Mouse (Mus musculus) MEL (cell line): ENCODE data around the gene Aip. TPM values are rescaled to one million over a fixed set of nuclear protein-coding genes. Genes with fewer than 3 reads are reported as not detected.

Source experiments
- DNase-seq: peaks from one replicate; pipeline ENCODE4 v3.0.0; 2011; ENCODE audit warnings: low read depth, low spot score
- H3K27ac ChIP-seq: 2 replicates; pipeline ENCODE4 v1.5.1; 2012; ENCODE audit warnings: low read depth, mild to moderate bottlenecking, control low read depth, low read length, moderate library complexity; ENCODE audit not compliant: control insufficient read depth
- H3K27me3 ChIP-seq, 2 experiments: fragments of 150-350 bp in 1 of 2; sonication (generic) in 1 of 2; 2 replicates each; pipeline ENCODE4 v1.6.1; 2012; ENCODE audit warnings: low read length in 2 of 2, mild to moderate bottlenecking in 2 of 2, improper control_type of control experiment in 1 of 2, moderate library complexity in 1 of 2; ENCODE audit not compliant: insufficient read depth in 2 of 2, control insufficient read depth in 1 of 2
- H3K36me3 ChIP-seq, 2 experiments: 2 replicates each; pipeline ENCODE4 v1.6.1; 2012 to 2014; ENCODE audit warnings: low read length in 2 of 2, improper control_type of control experiment in 1 of 2, inconsistent platforms in 1 of 2, mild to moderate bottlenecking in 1 of 2; ENCODE audit not compliant: insufficient read depth in 2 of 2, control insufficient read depth in 1 of 2
- H3K4me1 ChIP-seq, 2 experiments: fragments of 150-350 bp in 1 of 2; sonication (generic) in 1 of 2; 2 replicates each; pipeline ENCODE4 v1.6.1; 2012; ENCODE audit warnings: low read length in 2 of 2, improper control_type of control experiment in 1 of 2, mild to moderate bottlenecking in 1 of 2; ENCODE audit not compliant: insufficient read depth in 2 of 2, control insufficient read depth in 1 of 2
- H3K4me3 ChIP-seq, 2 experiments: fragments of 150-350 bp in 1 of 2; sonication (generic) in 1 of 2; 2 replicates each; pipeline ENCODE4 v1.5.1; 2012; ENCODE audit warnings: low read depth in 2 of 2, low read length in 2 of 2, mild to moderate bottlenecking in 2 of 2, moderate library complexity in 2 of 2, control low read depth in 1 of 2, improper control_type of control experiment in 1 of 2; ENCODE audit not compliant: control insufficient read depth in 1 of 2, insufficient read depth in 1 of 2
- H3K79me2 ChIP-seq: 2 replicates; pipeline ENCODE4 v1.6.1; 2012; ENCODE audit warnings: mild to moderate bottlenecking, low read length, moderate library complexity; ENCODE audit not compliant: control insufficient read depth, poor library complexity, insufficient read depth
- H3K9ac ChIP-seq: 2 replicates; pipeline ENCODE4 v1.6.1; 2012; ENCODE audit warnings: low read depth, mild to moderate bottlenecking, control low read depth, low read length, moderate library complexity; ENCODE audit not compliant: control insufficient read depth, poor library complexity, severe bottlenecking
- H3K9me3 ChIP-seq: fragments of 150-350 bp; sonication (generic); replicated peaks from 2 replicates; pipeline ENCODE4 v1.6.1; 2012; ENCODE audit warnings: mild to moderate bottlenecking, low read length, improper control_type of control experiment, moderate library complexity; ENCODE audit not compliant: insufficient read depth
- BHLHE40 ChIP-seq: IDR thresholded peaks from 2 replicates; pipeline ENCODE4 v1.6.1; 2012; ENCODE audit warnings: low read depth, mild to moderate bottlenecking, inconsistent platforms, low read length, improper control_type of control experiment, borderline replicate concordance
- CHD2 ChIP-seq: IDR thresholded peaks from 2 replicates; pipeline ENCODE4 v1.6.1; 2011; ENCODE audit warnings: low read length, improper control_type of control experiment
- CTCF ChIP-seq, 3 experiments: IDR thresholded peaks in 2 of 3; conservative IDR thresholded peaks in 1 of 3; 2 replicates each; pipeline ENCODE4 v1.5.1; 2011 to 2012; ENCODE audit warnings: low read length in 3 of 3, low read depth in 2 of 3, mild to moderate bottlenecking in 2 of 3, improper control_type of control experiment in 1 of 3, inconsistent platforms in 1 of 3, mixed read lengths in 1 of 3, moderate library complexity in 1 of 3; ENCODE audit not compliant: control insufficient read depth in 1 of 3, insufficient read depth in 1 of 3, poor library complexity in 1 of 3, severe bottlenecking in 1 of 3
- E2F4 ChIP-seq: IDR thresholded peaks from 2 replicates; pipeline ENCODE4 v1.6.1; 2011; ENCODE audit warnings: low read depth, low read length, improper control_type of control experiment, borderline replicate concordance
- ETS1 ChIP-seq: IDR thresholded peaks from 2 replicates; pipeline ENCODE4 v1.6.1; 2012; ENCODE audit warnings: low read depth, mild to moderate bottlenecking, inconsistent platforms, low read length, improper control_type of control experiment, moderate library complexity
- GATA1 ChIP-seq: IDR thresholded peaks from 2 replicates; pipeline ENCODE4 v1.6.1; 2011; ENCODE audit warnings: low read depth, low read length, improper control_type of control experiment
- HCFC1 ChIP-seq: IDR thresholded peaks from 2 replicates; pipeline ENCODE4 v1.6.1; 2012; ENCODE audit warnings: low read depth, mild to moderate bottlenecking, inconsistent platforms, low read length, improper control_type of control experiment, moderate library complexity
- KAT2A ChIP-seq: conservative IDR thresholded peaks from 2 replicates; pipeline ENCODE4 v1.6.1; 2012; ENCODE audit warnings: low read depth, low read length, improper control_type of control experiment, inconsistent platforms
- MAFK ChIP-seq: IDR thresholded peaks from 2 replicates; pipeline ENCODE4 v1.6.1; 2011; ENCODE audit warnings: low read depth, mild to moderate bottlenecking, low read length, improper control_type of control experiment, borderline replicate concordance
- MAX ChIP-seq: IDR thresholded peaks from 2 replicates; pipeline ENCODE4 v1.6.1; 2011; ENCODE audit warnings: low read length, improper control_type of control experiment
- NRF1 ChIP-seq: IDR thresholded peaks from 2 replicates; pipeline ENCODE4 v1.6.1; 2014; ENCODE audit warnings: low read depth, mild to moderate bottlenecking, inconsistent platforms, low read length, improper control_type of control experiment, moderate library complexity; ENCODE audit not compliant: poor library complexity, insufficient read depth, severe bottlenecking
- POLR2AphosphoS2 ChIP-seq: IDR thresholded peaks from 2 replicates; pipeline ENCODE4 v1.6.1; 2011; ENCODE audit warnings: low read length, improper control_type of control experiment
- RAD21 ChIP-seq: IDR thresholded peaks from 2 replicates; pipeline ENCODE4 v1.6.1; 2011; ENCODE audit warnings: mild to moderate bottlenecking, low read depth, low read length, improper control_type of control experiment
- RCOR1 ChIP-seq: IDR thresholded peaks from 2 replicates; pipeline ENCODE4 v1.6.1; 2012; ENCODE audit warnings: low read depth, mild to moderate bottlenecking, inconsistent platforms, low read length, improper control_type of control experiment
- ZKSCAN1 ChIP-seq: IDR thresholded peaks from 2 replicates; pipeline ENCODE4 v1.6.1; 2012; ENCODE audit warnings: low read depth, mild to moderate bottlenecking, inconsistent platforms, low read length, improper control_type of control experiment, moderate library complexity
- polyA plus RNA-seq, 2 experiments: library from polyadenylated mRNA; stranded (reverse) in 1 of 2; unstranded in 1 of 2; fragments of >175 nt in 1 of 2; fragments of >200 nt in 1 of 2; gene quantifications; 2 replicates each; pipeline versions ENCODE4 v1.2.1 to v1.2.4; 2012; ENCODE audit warnings: low replicate concordance in 2 of 2, low read depth in 1 of 2; ENCODE audit not compliant: insufficient read length in 2 of 2, insufficient read depth in 1 of 2, missing spikeins in 1 of 2
- total RNA-seq: library from RNA; depleted of rRNA; stranded (reverse); fragments of 300-350 nt; gene quantifications from 2 replicates; pipeline ENCODE4 v1.2.3, GENCODE M21; 2012

The Aip gene
- total and polyA plus RNA-seq, 3 experiments: 37.8 to 101 TPM; not detected in 1

DNA sequence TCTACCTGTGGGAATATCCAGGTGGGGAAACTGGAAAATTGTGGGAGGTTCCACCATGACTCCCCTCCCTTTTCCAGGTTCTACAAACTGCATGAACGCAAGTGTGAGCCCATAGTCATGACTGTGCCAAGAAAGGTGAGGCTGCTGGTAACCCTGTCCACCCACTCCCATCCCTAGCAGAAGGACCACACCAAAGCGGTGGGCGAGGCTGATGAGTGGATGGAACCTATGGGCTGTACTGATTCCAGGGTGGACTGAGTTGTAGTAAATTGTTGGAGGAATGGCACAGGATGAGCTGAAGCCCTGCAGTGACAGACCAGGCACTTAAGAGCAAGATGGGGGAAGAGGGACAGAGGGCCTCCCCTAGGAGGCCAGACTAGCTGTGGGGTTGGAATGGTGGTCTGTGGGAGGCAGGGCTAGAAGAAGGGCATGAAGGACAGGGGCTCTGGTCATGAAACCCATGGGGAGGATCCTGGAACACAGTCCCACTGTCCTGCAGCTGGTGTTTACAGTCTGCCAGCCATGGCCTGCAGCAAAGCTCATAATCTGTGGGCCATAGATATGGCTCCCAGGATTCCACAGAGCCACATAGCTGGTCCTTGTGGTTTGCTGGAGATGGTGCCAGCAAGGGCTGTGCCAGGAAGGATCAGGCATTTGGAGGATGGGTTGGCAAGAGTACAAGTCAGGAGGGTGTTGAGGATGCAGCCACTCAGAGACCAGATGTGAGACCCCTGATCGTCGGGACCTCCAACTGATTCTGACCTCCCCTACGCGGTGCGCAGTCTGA is 27.0 kb upstream of the Aip start:
- Histone ChIP-seq H3K36me3 (peaks cover 1 to 5% of the 10 kb centered on the region in 2 experiments; a peak in 2 of 4 replicates), H3K4me1 (peaks cover 9 to 22% of the 10 kb centered on the region in 2 experiments; a peak in 3 of 4 replicates), H3K27ac (no peak overlapping the region), H3K27me3 (no peaks in the 10 kb centered on the region), H3K79me2 (peaks cover 15% of the 10 kb centered on the region), H3K9me3 (no peaks in the 10 kb centered on the region), H3K9ac (no peak overlapping the region), H3K4me3 (no peak overlapping the region)
- no peak for TF ChIP-seq GATA1
- 0 out of 2 replicates have a peak, but pooled peaks have one; percentile 22 for TF ChIP-seq POLR2AphosphoS2
- no peak for TF ChIP-seq KAT2A
- TF ChIP-seq RAD21: no peak
- no peak for DNase-seq

DNA sequence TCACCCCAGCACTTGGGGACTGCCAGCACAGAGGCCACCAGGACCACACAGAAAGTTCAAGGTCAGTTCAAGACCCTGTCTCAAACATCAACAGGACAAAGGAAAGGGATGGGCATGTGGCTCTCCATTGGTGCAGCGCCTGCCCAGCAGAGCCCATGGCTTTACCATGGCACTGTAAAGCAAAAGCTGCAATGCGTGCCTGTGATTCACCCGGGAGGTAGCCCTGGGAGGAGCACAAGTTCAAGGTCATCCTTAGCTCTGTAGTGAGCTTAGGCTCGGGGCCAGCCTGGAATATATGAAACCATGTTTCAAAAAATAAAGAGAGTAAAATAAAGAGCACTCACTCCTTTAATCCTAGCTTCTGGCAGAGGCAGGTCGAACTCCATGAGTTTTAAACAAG is 26.2 kb upstream of the Aip start:
- no peak overlapping the region for H3K4me3 ChIP-seq
- H3K27me3 ChIP-seq: no peaks in the 10 kb centered on the region
- H3K79me2 ChIP-seq: peaks cover 15% of the 10 kb centered on the region
- no peak overlapping the region for H3K27ac ChIP-seq
- peaks cover 1 to 5% of the 10 kb centered on the region in 2 experiments; a peak in 2 of 4 replicates for H3K36me3 ChIP-seq
- no peak for TF ChIP-seq ETS1
- TF ChIP-seq CHD2: no peak
- TF ChIP-seq CTCF (IDR thresholded peaks at IDR 0.05 in 2 of 3, conservative IDR thresholded peaks at IDR 0.05 in 1 of 3; ENCODE audit: control insufficient read depth in 1 of 3, insufficient read depth in 1 of 3, low read depth in 2 of 3, low read length in 3 of 3, poor library complexity in 1 of 3, severe bottlenecking in 1 of 3): no peak
- no peak for TF ChIP-seq RCOR1
- no peak for TF ChIP-seq MAFK
- no peak for TF ChIP-seq HCFC1
- TF ChIP-seq ZKSCAN1: no peak
- no peak for TF ChIP-seq NRF1
- TF ChIP-seq MAX: no peak
- no peak for TF ChIP-seq E2F4
- no peak for TF ChIP-seq BHLHE40
- TF ChIP-seq GATA1: no peak
- TF ChIP-seq, all 39 proteins: peak for 0
- Histone ChIP-seq H3K9me3 (no peaks in the 10 kb centered on the region), H3K4me1 (peaks cover 9 to 22% of the 10 kb centered on the region in 2 experiments; a peak in 3 of 4 replicates), H3K9ac (no peak overlapping the region)
- no peak for DNase-seq
